Mouse (Mus musculus) left cerebral cortex, adult 8-10 months (tissue): ENCODE data around the gene Map3k20. TPM values are rescaled to one million over a fixed set of nuclear protein-coding genes. Genes with fewer than 3 reads are reported as not detected.

Source experiments
- DNase-seq, 2 experiments: peaks; one replicate each; pipeline ENCODE4 v3.0.0; 2022; ENCODE audit warnings: low spot score in 2 of 2
- total RNA-seq, 4 experiments: library from RNA; stranded (reverse); gene quantifications; 2 replicates each; pipeline ENCODE4 v1.2.4; 2022

Map3k20 gene
- total RNA-seq, 4 experiments from 2014 or later: 8.7 to 13.5 (median 10.0) TPM

DNA sequence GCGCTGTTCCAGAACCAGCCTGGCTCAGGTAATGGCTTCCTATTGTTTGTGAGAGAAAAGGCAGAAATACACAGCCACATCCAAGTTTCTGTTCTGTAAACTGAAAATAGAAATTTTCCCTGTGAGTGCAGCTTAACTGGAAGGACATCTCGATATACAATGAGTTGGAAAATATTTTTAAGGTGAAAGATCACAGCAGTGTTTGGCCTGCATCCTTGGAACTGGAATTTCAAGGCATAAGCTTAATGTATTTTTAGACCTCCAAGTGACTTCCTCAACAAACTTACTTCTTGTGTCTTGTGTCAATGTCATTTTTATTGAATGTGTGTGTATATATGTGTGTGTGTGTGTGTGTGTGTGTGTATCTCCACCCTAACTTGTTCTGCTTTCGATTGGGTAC lies 90.4 kb downstream of the Map3k20 start:
- no peak for DNase-seq

DNA sequence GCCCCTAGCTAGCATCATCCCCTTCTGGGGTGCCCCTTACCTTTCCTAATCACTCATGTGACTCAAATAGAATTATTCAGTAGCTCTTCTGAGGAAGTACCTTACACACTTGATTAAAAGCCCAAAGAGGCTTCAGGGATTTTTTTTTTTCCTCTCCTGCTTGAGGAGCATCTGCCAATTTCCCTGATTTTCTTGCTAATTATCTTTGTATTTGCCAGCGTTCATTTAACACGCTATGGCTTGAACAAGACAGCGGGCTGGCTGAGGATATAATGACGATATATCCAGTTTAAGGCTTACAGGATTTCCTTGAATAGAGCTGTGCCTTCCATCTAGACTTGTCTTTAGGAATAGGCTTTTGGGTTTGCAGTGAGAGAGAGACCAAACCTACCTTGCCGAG lies 91.5 kb downstream of the Map3k20 start:
- DNase-seq: no peak

- no peak for DNase-seq
Measured at GRCm38 (mm10) chr2:72379425-72379824, 94.0 kb downstream of the Map3k20 start.

DNA sequence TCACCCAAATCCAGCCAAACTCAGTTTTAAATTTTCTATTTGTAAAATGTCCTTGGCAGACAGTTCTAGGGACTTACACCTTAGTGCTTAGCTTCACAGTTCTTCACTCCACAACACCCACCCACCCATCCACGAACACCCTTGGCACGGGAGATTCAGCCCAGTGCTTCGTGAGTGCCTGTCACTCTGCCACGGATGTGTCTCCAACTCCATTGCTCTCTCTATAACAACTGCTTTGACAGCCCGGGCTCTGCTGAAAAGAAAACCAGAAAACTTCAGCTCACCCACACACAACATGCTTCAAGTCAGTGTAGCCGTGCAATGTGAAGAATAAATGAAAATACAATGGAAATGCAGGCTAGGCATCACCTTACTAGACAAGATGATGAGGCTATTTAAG lies 97.2 kb downstream of the Map3k20 start:
- peak in 1 of 2 experiments; percentile 39 for DNase-seq

GRCm38 (mm10) chr2:72383321-72383720 lies 97.9 kb downstream of the Map3k20 start:
- DNase-seq: no peak

DNA sequence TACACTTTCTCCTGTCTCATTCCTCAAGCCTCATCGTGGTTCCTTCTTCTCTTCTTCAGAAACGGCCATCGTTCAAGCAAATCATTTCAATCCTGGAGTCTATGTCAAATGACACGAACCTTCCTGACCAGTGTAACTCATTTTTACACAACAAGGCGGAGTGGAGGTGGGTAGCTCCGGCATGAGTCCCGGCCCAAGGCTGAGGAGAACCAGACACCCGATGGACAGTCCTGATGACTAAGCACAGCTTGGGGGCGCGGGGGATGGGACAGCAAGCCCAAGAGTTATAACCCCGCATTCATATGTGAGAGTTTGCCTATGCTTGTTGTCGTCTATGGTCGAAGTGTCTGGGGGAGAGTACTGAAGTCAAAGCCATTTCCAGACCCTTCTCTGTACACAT lies 104.0 kb downstream of the Map3k20 start:
- DNase-seq: no peak

DNA sequence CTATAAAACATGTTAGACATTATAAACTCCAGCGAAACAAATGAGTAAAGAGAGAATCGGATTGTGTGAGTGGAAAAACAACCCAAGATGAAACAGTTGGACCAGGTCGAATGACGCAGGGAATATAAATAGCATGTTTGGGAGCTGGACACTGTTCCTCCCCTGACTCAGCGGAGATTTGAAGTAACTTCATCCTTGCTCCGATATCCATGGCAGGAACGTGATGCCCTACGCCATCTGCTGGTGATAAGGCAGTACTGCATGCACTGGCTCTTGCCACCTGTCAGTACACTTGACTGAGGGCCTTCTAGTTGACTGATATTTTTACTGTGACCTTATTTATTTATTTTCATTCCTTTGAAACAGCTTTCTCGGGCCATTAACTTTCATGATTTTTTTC lies 104.5 kb downstream of the Map3k20 start:
- peak; percentile 52 to 63 for DNase-seq

DNA sequence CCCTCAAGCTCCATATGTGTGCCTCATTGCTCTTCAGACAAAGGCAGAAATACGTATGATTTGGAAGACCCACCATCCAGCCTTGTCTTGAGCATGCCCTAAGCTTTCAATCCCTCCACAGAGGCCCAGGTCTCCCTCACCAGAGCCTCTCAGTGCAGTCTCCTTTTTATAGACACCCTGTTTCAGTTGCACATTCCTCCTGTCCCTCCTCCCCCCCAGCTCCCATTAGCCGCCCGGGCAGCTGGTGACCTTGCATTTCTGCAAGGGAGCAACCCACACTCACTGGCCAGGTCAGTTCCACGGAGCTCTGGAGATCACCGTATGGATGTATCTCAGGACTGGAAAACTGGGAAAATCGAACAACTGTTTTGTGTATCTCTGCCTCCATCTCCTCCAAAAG lies 105.0 kb downstream of the Map3k20 start:
- DNase-seq: no peak

DNA sequence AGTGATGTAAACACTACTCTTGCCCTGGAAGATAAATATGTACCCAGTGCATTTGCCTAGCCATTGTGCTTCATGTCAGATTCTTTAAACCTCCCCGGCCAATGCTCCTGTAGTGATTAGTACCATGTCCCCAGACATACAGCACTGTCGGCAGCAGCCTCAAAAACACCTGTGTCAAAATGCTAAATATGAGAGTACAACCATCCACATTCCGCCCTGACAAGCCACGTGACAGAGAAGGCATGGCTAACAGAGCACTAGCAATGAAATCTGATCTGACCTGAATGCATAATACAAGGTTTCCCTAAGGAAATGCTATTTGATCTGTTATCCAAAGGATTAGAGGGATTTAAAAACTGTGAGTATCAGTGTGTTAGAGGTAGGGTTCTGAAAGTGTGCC lies 105.6 kb downstream of the Map3k20 start:
- DNase-seq: no peak

GRCm38 (mm10) chr2:72391721-72392120 lies 106.3 kb downstream of the Map3k20 start:
- DNase-seq: no peak

DNA sequence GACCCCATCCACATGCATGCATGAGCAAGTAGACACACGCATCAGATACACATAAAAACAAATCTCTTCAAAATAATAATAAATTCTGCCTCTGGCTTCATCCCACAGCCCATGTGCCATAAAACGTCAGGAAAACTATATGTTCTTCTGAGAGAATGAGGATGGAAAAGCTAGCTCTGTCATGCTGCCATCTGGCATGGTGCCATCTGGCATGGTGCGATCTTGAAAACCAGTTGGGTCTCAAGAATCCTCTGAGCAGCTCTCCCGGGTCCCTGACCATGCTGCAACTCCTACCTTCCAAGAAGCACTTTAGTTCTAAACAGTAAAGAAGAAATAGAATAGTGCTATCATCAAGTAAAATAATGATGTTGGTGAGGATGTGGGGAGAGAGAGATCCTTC lies 106.9 kb downstream of the Map3k20 start:
- no peak for DNase-seq

DNA sequence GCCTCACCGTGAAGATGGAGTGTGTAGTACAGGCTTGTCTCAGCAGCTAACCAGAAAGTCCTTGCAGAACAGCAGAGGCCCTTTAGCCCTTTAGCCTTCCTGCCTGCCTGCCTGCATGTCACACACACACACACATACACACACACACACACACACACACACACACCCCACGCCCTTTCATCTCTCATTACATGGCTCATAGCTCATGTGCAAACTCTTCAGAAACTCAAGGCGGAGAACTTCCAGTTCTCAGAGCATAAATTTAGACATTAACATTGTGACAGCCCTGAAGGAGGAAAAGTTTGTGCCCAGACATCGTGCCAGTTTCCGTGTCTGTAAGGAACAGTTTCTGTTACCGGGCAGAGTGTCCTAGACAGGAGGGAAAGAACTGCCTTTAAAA lies 111.5 kb downstream of the Map3k20 start:
- no peak for DNase-seq

DNA sequence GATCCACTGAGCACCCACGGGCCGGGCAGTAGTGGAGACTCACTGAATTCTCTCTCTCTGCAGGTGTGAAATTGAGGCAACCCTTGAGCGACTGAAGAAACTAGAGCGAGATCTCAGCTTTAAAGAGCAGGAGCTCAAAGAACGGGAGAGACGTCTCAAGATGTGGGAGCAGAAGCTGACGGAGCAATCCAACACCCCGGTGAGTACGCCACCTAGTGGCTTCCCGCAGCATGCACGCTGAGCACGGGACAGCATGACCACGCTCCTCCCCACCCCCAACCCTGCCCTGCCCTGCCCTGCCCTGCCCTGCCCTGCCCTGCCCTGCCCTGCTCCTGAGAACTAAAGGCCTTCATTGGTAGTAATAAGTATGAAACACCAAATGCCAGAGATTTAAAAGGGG lies 112.8 kb downstream of the Map3k20 start:
- DNase-seq: no peak

- no peak for DNase-seq
Measured at GRCm38 (mm10) chr2:72399469-72400195, 114.2 kb downstream of the Map3k20 start.

DNA sequence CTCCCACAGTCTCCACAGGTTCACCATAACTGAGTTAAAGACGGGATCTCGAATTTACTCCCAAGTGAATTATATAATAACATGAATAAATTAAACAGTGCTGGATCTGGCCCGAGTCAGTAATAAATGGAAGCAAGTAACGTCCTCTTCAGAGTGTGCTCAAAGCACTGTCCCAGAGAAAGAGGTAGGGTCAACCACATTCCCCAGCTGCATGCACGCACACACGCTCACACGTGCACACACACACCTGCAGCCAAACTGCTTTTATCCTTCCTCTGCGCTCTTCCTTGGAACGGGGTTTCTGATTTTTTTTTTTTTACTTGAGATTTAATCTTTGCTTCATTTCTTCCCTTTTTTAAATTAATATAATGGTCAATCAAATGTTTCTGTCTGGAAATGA lies 115.9 kb downstream of the Map3k20 start:
- no peak for DNase-seq

DNA sequence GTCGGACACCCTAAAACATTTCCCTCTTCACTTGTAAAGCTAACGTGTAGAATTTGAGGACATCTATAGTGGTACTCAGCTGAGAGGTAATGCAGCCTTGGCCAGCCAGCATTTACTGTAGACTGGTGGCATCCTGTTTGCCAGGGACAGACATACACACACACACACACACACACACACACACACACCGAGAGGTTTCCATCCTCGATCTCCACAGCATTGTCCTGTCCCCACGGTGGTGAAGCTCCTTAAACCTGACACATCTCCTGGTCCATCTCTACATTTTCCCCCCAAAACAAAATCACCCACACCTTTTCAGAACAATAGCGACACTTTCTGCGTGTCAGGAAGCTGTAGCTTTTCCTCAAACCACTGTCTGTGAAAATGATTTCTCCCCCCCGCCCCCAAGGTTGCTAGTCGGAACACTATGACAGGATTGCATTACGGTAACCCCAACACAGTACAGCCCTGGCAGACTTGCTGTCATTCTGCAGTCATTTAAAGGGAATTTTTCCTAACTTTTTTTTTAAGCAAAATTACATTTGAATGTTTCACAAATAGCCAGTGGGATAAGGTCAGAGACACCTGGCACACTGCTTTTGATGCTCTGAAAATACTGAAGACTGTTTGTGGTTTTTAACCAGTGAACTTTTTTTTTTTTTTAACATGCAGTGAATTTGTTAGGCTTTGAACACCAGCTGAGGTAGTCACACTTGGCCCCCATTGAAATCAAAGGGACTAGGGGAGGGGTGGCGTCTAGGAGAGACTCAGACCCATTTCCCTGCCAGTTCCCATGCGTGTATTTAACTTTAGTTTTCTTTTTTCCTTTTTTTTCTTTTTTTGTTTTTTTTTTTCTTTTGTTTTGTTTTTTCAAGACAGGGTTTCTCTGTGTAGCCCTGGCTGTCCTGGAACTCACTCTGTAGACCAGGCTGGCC lies 120.5 kb downstream of the Map3k20 start:
- DNase-seq: no peak

DNA sequence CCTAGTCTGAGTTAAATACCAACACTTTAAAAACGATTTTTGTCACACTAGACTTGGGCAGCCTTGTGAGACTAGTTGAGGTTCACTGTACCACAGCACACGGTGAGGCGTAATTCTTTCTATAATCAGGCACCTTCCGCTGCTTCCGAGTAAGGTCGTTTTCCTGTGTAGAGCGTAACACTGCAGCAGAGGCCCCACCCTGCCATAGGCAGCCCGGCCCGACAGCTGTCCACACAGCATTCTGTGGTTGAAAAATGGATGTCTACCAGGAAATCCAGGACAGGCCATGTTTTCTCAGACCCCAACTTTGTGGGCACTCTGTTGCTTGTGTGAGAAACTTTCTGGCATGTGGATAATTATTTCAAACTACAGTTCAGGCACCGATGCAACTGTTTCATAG lies 121.3 kb downstream of the Map3k20 start:
- no peak for DNase-seq

DNA sequence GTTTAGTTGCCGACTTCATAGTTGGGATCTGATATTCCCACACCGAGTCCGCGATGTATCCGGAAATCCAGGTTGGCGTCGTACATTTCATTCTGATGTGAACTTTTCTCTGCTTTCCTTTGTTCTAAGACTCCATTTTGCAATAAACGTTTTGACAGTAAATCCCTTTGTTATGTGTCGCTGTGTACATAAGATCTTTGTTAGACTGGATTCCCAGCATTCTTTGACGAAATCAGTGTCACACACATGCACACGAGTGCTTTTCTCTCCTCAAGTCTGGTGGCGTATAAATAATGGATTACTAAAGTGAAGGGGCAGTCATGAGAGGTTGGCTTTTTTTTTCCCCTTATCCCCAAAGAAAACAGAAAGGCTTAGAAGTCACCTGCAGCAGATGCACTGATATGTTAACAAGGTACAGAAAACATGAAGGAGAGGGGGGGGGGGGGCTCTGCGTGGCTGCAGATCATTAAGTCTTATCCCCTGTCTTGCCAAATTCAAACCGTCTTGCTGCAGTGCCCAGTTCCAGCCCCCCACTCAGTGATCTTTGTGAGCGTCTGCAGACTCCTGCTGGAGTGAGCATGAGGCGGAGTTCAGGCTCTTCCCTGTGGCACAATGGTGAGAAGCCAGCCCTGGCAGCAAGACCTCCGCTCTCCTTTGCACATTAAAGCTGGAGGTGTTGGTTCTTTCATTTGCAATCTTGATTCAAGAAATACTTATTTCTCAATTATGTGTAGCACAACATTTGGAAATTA lies 122.1 kb downstream of the Map3k20 start:
- DNase-seq: no peak

- DNase-seq: no peak
Measured at GRCm38 (mm10) chr2:72409968-72410367, 124.5 kb downstream of the Map3k20 start.

DNA sequence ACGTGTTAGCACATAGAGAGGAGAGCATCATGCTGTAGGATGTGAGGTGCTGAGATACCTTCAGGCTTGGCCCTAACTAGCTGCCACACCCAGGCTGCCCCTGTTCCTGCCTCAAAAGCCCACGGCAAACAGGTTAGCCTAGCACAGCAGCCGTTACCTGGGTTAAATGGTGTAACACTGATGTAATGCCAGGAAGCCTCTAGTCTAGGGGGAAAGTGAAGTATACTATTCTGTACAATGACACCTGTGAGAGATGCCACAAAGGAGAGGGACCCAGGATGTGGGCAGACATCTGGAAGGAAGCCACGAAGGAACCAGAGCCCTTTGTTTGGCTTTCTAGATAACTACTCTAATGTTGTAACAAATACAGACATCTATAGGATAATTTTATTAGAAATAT lies 126.8 kb downstream of the Map3k20 start:
- DNase-seq: no peak

DNA sequence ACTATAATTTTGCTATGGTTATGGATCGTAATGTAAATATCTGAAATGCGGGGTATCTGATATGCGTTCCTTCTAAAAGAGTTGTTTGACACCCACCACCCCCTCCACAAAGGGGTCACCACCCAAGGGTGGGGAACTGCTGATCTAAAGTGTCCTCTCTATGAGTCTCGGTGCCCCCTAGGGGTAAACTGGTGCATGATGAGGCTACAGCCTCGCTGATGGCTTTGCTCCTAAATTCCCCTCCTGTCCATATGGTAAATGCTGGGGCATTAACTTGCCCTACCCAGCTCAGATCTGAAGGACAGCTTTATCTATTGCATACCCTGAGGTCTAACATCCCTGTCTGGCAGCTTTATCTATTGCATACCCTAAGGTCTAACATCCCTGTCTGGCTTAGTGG lies 130.0 kb downstream of the Map3k20 start:
- no peak for DNase-seq
